Mouse (Mus musculus) erythroid progenitor cell, adult 5-6 weeks (primary cell): ENCODE measurements at regions not wholly inside any gene's neighbourhood (a gene's known extent, or its start where the extent isn't known, plus 50 kb on each side); places are given as distances from the start of the nearest gene placed in this dataset.

Experiments used
- ATAC-seq: replicated peaks from 2 replicates; pipeline ENCODE4 v1.8.0; 2016; ENCODE audit warnings: moderate number of reproducible peaks, mild to moderate bottlenecking, moderate TSS enrichment, inconsistent platforms; ENCODE audit not compliant: poor library complexity, low FRiP score, severe bottlenecking

DNA sequence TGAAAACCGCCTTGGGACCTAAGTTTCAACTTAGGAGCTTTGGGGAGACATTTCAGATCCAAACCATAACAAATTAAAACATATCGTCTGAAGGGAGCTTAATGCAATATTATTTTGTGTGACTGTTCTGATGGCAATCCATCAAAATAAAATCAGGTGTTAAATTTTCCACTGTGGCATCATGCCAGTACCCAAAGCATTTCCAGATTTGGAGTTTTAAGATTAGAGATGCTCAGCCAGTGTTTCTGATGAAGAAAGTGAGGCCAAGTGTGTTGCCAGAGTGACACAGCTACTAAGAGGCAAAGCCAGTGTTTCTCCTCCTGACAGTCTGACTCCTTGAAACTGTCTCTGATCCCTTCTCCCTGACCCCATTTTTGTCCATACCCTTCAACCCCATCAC, 308.7 kb downstream of the Rnls start:
- ATAC-seq, result no peak

DNA sequence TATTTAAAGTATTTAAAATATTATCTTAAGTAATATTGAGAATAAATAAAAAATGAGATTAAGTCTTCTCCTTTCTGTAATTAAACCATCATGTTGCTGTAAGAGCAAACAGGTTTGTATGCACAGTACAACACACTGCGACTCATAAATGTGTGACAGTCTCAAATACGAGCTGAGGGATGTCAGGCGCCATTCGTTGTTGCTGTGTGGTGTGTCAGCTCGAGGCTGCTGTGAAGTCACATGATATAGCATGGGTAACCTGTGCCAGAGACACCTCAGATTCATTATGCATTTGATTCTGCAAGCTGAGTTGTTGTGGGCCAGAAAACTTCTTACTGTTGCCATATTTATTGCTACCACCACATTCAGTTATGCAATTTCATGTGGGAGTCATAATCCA, 307.4 kb downstream of the Rnls start:
- no peak for ATAC-seq
